Mouse (Mus musculus): ENCODE measurements around the gene Tnfsf13.

DNA sequence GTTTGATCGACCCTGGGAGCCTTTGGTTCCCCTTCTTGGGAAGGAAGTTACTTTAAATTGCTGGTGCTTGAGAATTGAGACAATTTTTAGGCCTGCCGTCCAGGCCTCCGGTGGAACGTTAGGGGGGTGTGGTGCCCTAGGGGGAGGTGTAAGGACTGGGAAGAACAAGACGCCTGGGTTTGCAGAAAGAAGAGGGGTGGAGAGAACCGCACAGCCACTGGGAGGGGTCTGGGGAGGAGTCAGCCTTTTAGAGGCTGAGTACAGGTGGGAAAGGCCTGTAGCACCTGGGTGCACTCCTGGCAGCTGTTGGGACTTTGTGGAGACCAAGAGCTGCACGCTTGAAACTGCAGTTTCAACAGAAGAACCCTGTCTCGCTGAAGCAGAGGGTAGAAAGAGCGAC lies 30.8 kb downstream of the Tnfsf13 start:
- TF ChIP-seq GATA1 (IDR thresholded peaks at IDR 0.05; ENCODE audit: low read length) (no peak), TAL1 (IDR thresholded peaks at IDR 0.05; ENCODE audit: low read length) (no peak)
